Mouse (Mus musculus): ENCODE results near the gene Rimklb.
"Not testable (repeated sequence)": the region's sequence is repeated elsewhere in the genome, so short reads cannot be mapped to it uniquely, and the experiment has no call there.

Rimklb gene

DNA sequence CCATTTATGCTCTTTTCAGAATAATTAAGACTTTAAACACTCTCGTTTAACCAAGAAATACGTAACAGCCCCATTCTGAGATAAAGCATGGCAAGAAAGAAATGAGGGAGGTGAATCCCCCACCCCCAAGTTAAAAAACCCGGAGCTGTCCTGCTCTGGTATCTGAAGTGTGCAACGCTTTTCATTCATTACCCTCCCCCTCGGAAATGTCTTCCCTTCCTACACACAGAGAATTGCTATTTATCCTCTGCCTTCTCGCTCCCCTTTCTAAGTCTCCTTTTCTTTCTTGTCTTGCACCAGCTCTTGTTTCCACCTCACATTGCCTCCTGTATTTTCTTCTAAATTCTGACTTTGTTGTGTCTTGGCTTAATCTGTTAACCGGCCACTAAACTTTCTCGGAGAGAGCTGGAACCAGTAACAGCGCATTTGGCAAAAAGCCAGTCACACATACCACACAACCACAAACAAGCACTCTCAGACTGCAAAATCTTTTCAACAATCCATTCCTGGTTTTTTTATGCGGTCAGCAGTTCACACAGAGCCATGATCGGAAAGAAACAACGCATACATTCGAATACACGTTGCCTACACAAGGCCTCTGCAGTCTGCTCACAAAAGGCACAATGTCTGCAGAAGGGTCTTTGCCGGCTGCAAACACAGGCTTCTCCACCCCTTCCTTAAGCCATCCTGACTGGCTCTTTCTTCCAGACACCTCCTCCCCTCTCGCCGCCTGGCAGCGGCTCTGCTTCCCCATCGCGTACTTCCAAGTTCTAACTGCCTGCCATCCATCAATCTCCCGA, 3.3 kb downstream of the Rimklb start:
- no peak for DNase-seq

GRCm38 (mm10) chr6:122493799-122494472, 4.6 kb downstream of the Rimklb start:
- DNase-seq = no peak

- DNase-seq = no peak
These were observed 6.1 kb downstream of the Rimklb start for GRCm38 (mm10) chr6:122492479-122492878.

DNA sequence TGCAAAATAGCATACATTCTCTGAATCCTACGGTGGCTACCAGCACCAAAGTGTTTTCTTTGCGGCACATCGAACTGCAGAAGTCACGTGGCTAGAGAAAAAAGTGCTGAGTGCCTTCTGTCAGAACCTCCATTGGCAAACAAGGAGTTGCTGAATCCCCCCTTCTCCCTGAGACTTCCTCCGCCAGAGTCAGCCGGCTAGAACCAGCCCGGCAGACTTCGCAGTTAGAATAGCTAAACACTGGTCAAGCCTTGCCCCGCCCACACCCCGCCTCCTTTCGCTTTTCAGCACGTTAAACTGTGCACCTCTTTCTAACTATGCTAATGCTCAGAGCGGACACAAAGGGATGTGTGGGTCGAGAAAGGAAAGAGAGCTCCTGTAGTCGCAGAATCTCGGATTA, 7.0 kb downstream of the Rimklb start:
- no peak for DNase-seq

DNA sequence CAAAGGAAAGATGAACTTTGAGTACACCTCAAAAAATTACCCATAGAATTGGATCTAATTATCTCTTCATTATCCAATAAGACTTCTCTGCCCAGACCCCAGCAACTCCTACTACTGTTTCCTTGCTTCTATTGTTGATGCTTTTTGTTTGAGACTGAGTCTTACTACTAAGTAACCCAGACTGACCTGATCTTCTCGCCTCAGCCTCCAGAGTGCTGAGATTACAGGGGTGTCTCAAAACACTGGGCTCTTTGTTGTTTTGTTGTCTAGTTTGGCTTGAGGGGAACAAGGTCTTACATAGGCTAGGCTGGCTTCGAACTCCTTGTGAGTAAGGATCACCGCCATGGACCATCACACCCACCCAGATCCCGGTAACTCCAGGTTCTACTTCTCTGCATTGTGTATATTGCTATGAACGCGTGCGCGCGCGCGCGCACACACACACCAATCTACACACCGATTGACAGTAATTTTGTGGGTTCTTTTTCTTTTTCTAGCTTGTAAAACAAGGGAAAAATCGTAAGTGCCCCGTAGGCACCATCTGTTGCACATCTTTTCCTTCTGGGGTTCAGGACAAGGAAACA, 7.5 kb downstream of the Rimklb start:
- DNase-seq = no peak

DNA sequence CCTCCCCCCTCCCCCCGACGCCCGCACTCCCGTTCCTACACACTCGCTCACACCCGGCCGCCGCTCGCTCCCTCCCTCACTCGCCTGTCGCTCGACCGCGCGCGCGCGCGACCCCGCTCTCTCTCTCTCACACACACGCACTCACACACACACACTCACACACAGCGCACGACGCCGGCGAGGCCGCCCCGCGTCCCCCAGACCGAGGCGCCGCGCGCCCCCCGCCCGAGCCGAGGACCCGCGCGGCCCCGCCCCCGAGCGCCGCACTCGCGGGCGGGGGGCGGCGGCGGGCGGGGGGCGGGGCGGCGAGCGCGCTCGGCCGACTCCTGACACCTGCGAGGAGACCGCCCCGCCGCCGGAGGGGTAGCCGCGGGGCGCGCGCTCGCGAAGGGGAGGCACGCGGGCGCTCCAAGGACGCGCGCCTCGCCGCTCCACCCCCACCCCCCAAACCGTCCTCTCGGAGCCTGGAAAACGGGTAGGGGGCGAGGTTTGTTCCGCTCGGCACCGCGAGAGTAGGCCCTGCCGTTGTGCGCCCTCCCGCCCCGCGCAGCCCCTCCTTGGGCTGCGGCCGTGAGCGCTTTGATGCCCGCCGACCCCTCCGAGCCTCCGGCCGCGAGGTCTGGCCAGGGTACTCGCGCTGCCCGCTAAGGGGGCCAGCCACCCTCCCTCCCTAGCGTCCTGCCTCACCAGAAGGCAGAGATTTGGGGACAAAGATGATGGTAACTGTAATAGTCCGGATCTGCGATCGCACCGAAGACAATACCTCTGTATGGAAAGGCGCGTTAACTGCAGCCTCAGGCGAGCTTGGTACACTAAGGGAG, 12.1 kb downstream of the Rimklb start:
- no peak for DNase-seq

DNA sequence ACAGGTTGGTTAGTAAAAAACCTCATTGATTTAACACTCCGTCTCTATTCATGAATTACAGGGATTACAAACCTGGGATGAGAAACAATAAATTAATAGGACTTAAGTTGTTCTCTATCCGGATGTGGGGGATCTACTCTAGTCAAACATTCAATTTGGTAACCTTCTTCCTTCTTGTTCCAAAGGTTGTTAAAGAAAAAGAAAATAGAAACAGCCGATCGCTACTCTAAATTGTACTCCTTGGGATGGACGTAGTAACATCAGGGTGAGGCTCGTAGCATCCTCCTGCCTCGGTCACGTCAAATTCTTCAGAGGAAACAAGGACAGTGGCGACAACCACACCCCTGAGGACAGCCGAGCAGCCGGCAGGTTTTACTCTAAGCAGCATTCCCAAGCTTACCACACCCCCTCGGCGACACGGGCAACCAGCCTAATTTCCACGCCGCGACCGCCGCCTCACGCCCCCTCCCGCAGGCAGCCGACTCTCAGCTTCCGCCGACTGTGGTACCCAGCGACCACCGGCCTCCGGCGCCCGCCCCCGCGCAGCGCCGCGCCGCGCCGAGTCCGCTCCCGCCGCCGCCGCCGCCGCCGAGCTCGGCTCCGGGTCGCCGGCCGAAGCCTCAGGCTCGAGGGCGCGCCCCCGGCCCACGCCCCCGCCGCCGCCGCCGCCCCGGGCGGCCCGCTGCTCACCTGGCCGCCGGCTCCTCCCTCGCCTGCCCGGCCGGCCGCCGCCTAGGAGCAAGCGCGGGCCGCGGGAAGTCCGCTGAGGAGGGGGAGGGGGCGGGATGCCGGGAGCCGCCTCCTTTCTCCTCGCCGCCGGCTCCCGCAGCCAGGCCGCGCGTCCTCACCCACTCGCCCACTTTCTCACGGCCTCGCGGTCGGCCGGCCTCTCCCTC, 12.9 kb downstream of the Rimklb start:
- no peak for DNase-seq

- DNase-seq = no peak
These were observed 20.5 kb downstream of the Rimklb start for GRCm38 (mm10) chr6:122478062-122478461.

- not testable (repeated sequence) for DNase-seq
These were observed 27.1 kb downstream of the Rimklb start for GRCm38 (mm10) chr6:122471461-122471860.

DNA sequence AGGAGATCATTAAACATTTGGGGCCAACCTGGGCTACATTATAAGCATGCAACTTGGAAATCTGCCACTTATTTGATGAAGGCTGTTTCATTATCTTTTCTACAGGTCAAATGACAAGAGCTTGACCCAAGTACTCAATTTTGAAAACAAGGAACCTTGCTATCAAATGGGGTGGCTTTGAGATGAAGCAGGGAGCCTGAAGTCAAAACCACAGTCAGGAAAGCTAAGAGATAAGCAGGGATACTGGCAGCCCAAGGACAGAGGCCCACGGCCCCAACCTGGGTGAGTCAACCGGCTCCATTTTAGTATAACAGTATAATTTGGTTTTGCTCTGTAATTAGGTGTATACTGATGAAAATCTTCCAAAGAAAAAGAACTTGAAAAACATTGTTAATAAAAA, 28.3 kb downstream of the Rimklb start:
- no peak for DNase-seq

DNA sequence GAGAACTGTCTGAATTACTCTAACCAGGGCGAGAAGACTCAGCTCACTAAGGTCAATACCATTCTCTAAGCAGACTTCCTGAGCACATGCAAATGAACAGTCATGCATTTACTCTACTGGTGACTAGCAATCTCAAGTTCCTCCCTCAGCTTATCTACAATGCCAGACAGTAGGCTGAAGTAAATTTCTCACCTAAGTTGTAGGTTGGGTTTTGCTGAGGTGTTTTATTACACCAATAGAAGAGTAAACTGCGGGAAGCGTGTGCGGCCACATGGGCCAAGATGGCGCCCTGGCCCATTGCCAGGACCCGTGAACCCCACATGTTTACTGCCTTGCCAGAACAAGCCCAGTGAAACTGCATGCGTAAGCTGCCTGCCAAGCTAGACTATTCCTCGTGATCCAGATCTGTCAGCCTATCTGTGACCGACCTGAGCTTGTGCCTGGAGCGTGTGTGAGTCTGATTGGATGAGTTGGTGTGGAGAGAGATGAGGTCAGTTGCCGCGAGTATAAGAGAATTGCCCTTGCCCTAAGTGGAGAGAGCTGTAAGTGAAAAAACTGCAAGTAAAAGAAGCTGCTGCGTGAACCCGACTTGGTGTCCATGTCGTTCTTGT, 29.4 kb downstream of the Rimklb start:
- no peak for DNase-seq

DNA sequence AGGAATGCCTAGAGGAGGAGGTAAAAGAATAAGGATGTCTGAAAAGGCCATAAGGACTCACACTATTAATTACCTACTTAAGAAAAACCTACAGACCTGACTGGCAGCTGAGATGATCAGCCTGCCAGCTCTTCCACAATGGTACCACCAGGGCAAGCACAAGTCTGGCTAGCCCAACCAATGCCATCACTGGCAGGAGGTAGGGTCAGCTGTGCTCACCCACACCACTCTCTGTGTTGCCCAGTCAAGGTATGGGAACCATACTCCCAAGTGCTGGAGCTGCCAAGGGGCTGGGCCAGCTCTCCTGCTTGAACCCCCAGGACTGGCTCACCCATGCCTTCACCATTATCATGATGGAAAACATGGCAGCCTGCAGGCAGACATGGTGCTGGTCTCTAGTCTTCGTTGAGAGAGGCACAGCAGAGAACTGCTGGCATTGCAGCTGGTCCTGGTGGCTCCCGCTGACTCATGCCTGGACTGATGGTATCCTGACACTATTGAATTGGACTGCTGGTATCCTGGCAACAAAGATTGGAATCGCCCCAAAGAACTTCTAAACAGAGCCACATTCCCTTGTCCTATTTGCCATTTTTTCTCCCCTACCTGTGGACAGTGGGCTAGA, 32.4 kb downstream of the Rimklb start:
- DNase-seq = no peak

DNA sequence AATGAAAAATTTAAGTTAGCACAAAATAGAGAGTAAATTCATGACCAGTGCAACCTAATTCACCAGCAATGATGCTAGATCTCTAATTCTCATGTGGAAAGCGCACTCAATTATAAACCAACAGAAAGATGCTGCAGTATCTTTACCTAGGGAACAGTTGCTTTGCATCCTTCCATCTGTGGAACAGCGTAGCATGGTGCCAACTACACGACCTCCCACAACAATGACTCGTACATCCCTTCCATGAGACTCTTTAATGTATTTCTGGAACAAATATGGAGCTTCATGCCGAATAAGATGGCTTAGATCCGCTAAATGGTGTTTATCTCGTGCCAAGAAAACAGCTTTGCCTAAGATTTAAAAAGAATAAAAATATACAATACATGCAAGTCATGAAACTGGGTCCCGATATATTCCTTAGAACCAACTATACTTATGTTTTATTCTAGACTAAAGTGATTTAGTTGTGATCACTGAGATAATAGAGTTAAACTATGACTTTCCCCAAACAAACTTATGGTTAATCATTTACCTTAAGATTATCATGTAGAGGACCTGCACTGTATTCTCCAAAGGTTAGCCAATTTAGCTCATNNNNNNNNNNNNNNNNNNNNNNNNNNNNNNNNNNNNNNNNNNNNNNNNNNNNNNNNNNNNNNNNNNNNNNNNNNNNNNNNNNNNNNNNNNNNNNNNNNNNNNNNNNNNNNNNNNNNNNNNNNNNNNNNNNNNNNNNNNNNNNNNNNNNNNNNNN, 39.4 kb downstream of the Rimklb start:
- DNase-seq = no peak

DNA sequence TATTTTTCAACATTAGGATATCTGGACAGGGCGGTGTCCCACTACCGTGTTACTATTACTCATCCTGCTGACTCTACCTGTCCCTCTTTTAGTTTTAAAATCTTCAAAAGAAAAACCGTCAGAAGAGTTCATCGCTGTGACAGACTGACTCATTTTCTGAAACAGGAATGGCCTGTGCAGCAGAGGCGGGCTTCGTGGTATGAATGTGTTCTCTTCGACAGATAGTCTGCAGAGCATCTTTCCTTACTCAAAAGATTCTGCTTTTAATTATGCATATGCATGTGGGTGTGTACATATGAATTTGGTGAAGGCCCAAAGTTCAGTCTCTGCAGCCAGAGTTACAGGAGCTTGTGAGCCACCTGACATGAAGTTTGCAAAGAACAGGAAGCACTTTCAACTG, 50.7 kb downstream of the Rimklb start:
- no peak for DNase-seq

DNA sequence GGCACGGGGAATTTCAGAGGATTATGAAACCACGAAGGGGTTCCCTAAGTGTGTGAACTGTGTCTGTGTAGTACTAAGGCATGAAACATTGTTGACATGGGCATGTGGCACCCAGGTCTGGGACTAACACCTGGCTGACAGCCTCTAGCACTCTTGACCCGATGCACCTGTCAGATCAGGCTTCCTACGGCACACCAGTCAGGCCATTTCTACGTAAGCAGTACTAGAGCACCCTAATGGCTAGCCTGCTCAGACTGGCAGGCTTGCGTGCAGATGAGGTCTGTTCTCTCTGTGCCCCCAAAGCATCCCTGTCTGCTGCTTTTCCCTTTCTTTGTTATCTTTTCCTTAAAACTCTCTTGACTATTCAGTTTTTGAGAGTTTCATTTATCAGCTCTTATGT, 53.3 kb downstream of the Rimklb start:
- no peak for DNase-seq

DNA sequence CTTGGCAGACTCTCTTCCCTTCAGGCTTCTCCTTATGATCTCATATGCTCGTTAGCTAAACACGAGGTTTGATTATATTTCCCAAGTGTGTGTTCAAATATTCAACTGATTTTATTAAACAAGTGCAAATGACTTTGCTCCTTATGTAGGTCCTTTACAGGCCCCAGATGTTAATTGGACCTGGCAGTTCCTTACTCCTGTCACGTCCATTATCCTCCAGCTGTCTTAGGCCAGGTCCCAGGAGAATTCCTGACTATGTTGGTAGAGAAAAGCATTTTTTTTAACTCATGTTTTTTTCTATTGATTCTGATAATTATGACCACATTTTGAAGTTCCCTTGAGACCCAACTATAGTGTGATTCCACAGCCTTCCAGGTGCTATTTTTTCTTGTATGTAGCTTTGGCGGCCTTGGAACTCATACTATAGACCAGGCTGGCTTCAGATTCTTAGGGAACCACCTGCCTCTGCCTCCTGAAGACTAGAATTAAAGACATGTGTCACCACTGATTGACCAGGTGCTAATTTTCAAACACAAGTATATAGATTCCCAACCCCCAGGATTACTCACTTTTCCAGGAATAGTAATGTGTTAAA, 57.8 kb downstream of the Rimklb start:
- DNase-seq = no peak

DNA sequence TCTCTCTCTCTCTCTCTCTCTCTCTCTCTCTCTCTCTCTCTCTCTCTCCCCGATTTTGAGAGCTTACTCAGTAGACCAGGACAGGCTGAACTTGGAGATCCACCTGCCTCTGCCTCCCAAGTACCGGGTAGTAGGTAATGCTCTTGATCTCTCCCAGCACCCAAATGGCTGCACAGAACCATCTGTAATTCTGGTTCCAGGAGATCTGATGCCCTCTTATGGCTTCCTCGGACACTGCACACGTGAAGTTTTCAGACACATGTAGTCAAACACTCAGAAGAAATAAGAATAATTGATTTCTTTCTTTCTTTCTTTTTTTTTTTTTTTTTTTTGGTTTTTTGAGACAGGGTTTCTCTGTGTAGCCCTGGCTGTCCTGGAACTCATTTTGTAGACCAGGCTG, 59.3 kb downstream of the Rimklb start:
- DNase-seq = no peak

DNA sequence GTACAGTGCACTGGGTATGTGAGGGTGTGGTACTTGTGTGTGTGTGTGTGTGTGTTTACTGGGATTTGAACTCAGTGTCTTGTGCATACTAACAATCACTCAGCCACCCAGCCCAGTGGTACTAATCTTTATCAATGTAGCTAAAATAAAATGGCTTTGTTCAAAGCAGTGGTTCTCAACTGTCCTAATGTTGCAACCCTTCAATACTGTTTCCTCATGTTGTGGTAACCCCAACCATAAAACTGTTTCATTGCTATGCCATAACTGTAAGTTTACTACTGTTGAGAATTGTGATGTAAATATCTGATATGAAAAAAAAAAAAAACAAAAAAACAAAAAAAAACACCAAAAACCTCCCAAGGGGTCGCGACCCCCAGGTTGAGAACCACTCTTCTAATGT, 63.3 kb downstream of the Rimklb start:
- no peak for DNase-seq

DNA sequence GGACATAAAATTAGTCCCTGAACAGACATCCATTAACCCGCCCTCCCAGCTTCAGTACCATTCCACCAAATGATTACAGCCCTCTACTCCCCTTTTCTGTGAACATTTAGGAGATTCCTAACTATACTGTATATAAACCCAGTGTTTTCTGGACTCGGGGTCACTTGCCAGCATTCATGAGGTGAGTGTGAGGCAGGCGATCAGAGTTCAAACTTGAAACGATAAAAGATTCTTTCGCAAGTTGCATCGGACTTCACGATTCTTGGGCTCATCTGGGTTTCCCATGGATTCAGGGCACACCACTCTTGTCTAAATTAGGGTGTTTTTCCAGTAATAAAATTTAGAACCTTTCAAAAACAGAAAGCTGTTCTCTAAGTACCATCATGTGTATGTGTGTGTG, 71.1 kb downstream of the Rimklb start:
- no peak for DNase-seq

DNA sequence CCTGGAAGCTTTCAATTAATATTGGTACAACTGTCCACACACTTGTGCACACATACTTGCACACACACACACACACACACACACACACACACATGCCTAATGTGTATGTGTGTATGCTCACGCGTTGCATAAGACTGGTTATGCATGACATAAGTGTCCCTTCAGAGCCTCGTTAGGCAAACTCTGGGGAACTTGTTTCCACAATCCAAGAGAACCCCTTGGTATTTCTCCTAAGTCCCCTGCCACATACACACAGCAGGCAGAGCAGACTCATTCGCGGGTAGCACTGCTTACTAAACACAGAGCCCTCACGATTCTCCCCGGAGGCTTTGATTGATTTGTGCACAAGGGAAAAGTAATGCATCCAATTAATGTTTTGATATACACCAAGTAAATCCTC, 81.5 kb downstream of the Rimklb start:
- DNase-seq = no peak
